Mouse (Mus musculus): ENCODE measurements around the gene Tns4. TPM values are rescaled to one million over a fixed set of nuclear protein-coding genes. Genes with fewer than 3 reads are reported as not detected.

The Tns4 gene
- polyA plus RNA-seq, 1 experiment from 2014 or later: 0.09 TPM

- Histone ChIP-seq H3K9me3 (replicated peaks) (no peaks in the 10 kb centered on the region), H3K9ac (replicated peaks) (no peak overlapping the region), H3K4me3 (replicated peaks) (no peak overlapping the region), H3K27ac (replicated peaks) (no peak overlapping the region), H3K4me1 (peaks cover 3% of the 10 kb centered on the region; the same call in 1 of the 2 replicates), H3K36me3 (no peaks in the 10 kb centered on the region), H3K27me3 (replicated peaks) (no peaks in the 10 kb centered on the region), H3K4me2 (no peak overlapping the region)
- 91% methylated on average over 7 of the region's 7 CpGs for WGBS
- ATAC-seq (ENCODE audit: low FRiP score): no peak
Measured at GRCm38 (mm10) chr11:99062661-99063060, 26.4 kb downstream of the Tns4 start.

DNA sequence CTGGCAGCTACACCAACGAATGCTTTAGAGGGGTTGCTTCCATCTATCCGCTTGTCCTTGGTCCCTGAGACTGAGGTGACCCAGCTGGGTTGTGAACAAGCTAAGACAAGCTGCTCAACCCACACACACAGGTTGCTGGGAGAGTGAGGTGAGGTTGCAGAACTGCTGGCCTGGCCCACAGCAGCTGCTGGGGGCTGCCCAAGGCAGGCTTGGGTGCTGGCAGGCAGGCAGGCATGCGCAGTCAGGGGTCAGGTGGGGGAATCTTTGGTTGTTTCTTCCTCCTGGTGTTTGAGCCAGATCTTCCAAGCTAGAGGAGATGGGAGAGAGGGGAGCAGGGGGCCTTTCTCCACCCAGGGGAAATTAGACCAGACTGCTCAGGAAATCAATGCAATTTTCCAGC, 28.7 kb downstream of the Tns4 start:
- Histone ChIP-seq H3K4me2 (no peak overlapping the region), H3K36me3 (no peaks in the 10 kb centered on the region), H3K9ac (replicated peaks) (no peak overlapping the region), H3K4me1 (peaks cover 8% of the 10 kb centered on the region), H3K4me3 (replicated peaks) (no peak overlapping the region), H3K27ac (replicated peaks) (no peak overlapping the region), H3K9me3 (replicated peaks) (no peaks in the 10 kb centered on the region), H3K27me3 (replicated peaks) (no peaks in the 10 kb centered on the region)
- WGBS: 90% methylated on average over 3 of the region's 3 CpGs
- ATAC-seq (ENCODE audit: low FRiP score): no peak

GRCm38 (mm10) chr11:99055571-99056452, 33.3 kb downstream of the Tns4 start:
- Histone ChIP-seq H3K27me3 (replicated peaks) (no peaks in the 10 kb centered on the region), H3K4me2 (no peak overlapping the region), H3K4me3 (replicated peaks) (no peak overlapping the region), H3K36me3 (no peaks in the 10 kb centered on the region; the same call in 1 of the 2 replicates), H3K9ac (replicated peaks) (no peak overlapping the region), H3K4me1 (peaks cover 10% of the 10 kb centered on the region), H3K27ac (replicated peaks) (no peak overlapping the region; the same call in 1 of the 2 replicates), H3K9me3 (replicated peaks) (no peaks in the 10 kb centered on the region)
- WGBS: 4% methylated on average over 8 of the region's 8 CpGs
- ATAC-seq (ENCODE audit: low FRiP score): no peak

GRCm38 (mm10) chr11:99055143-99055542, 34.0 kb downstream of the Tns4 start:
- H3K9ac ChIP-seq (replicated peaks): no peak overlapping the region
- no peak overlapping the region for H3K4me2 ChIP-seq
- H3K27me3 ChIP-seq (replicated peaks): no peaks in the 10 kb centered on the region
- no peak overlapping the region for H3K27ac ChIP-seq (replicated peaks)
- no peaks in the 10 kb centered on the region; the same call in 1 of the 2 replicates for H3K36me3 ChIP-seq
- WGBS: 69% methylated on average over 4 of the region's 4 CpGs
- ATAC-seq (ENCODE audit: low FRiP score): no peak
- H3K4me1 ChIP-seq: peaks cover 10% of the 10 kb centered on the region
- no peaks in the 10 kb centered on the region for H3K9me3 ChIP-seq (replicated peaks)
- no peak overlapping the region for H3K4me3 ChIP-seq (replicated peaks)

DNA sequence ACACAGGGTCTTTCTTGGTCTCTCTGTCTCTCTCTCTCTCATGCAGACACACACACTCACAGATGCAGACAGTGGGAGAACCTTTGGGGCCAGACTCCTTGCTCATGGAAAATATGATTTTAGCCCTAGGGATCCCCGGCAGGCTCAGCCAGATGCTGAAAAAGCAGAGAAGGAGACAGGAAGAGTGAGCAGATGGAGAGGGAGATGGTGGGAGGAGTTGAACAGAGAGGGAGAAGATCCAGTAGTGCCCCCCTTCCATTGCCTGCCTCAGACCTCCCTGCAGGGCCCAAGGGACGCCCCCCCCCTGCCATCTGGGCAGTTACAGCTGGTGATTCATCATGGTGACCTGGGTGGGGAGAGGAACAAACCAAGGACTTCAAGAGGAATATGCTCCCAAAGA, 41.5 kb downstream of the Tns4 start:
- 69% methylated on average over 2 of the region's 2 CpGs for WGBS
- Histone ChIP-seq H3K4me3 (replicated peaks) (no peak overlapping the region), H3K9me3 (replicated peaks) (no peaks in the 10 kb centered on the region), H3K9ac (replicated peaks) (peak overlapping the region; percentile 17; the same call in 1 of the 2 replicates), H3K27me3 (replicated peaks) (no peaks in the 10 kb centered on the region), H3K36me3 (no peaks in the 10 kb centered on the region; the same call in none of the 2 replicates), H3K27ac (replicated peaks) (peak overlapping the region; percentile 56), H3K4me1 (peaks cover 16% of the 10 kb centered on the region), H3K4me2 (no peak overlapping the region; the same call in 1 of the 2 replicates)
- ATAC-seq (ENCODE audit: low FRiP score): no peak

DNA sequence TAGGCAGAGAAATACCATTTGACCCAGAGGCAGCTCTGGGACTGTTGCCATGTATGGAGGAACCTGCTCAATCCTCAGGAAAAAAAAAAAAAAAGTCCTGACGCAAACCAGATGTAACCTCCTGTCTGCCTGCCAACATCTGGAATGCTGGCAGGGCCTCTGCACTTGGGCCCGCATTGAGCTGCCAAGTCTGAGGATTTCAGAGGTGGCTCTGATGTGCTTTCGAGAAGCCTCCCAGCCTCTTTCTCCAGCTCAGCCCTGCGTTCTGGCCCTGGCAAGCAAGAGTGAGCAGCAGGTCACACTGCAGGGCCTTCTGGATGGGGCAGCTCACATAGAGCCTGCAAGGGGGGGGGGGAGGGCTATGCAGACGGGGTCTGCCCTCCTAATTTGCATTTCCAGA, 42.0 kb downstream of the Tns4 start:
- H3K27me3 ChIP-seq (replicated peaks): no peaks in the 10 kb centered on the region
- H3K9ac ChIP-seq (replicated peaks): 0 out of 2 replicates have a peak overlapping the region, but pooled peaks have one; percentile 17
- no peaks in the 10 kb centered on the region; the same call in none of the 2 replicates for H3K36me3 ChIP-seq
- no peak overlapping the region for H3K4me2 ChIP-seq
- H3K4me3 ChIP-seq (replicated peaks): no peak overlapping the region
- peaks cover 16% of the 10 kb centered on the region for H3K4me1 ChIP-seq
- 43% methylated on average over 5 of the region's 5 CpGs for WGBS
- no peak for ATAC-seq (ENCODE audit: low FRiP score)
- no peaks in the 10 kb centered on the region for H3K9me3 ChIP-seq (replicated peaks)
- peak overlapping the region; percentile 56 for H3K27ac ChIP-seq (replicated peaks)

DNA sequence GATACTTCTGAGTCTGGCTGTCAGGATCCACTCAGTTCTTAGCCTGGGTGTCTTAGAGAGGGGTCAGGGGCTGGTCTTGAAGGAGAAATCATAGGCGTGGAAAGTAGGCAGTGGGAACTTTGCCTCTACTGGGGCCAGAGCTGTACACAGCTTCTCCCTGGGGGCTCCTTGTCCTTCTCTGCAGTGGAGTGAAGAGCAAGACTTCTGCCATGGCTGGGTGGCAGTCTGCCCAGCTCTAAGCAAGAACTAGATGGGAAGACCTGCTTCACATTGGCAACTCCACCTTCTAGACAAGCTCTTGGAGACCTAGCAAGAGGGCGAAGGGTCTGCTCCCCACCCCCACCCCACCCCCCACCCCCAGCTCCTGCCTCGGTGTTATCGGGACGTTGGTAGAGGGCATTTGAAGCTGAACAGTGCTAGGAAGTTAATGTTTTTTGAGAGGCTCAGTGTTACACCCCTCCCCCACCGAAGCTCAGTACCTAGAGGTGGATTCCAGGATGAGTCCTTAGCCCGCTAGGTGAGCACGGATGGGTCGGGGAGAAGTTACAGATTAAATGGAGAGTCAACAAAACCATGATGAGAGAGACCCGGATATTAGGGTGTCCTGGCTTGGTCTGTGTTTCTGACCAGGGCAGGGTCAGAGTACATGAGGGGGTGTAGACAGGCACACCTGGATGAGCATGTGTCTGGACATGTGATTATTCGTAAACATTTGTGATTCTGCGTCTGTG, 43.8 kb downstream of the Tns4 start:
- H3K4me1 ChIP-seq: peaks cover 34% of the 10 kb centered on the region
- 90% methylated on average over 12 of the region's 12 CpGs for WGBS

GRCm38 (mm10) chr11:99044306-99044705, 44.8 kb downstream of the Tns4 start:
- Histone ChIP-seq H3K36me3 (no peaks in the 10 kb centered on the region; the same call in none of the 2 replicates), H3K9me3 (replicated peaks) (no peaks in the 10 kb centered on the region), H3K4me1 (peaks cover 39% of the 10 kb centered on the region), H3K27me3 (replicated peaks) (no peaks in the 10 kb centered on the region), H3K27ac (replicated peaks) (no peak overlapping the region), H3K4me2 (no peak overlapping the region), H3K4me3 (replicated peaks) (no peak overlapping the region), H3K9ac (replicated peaks) (no peak overlapping the region)
- WGBS: 91% methylated on average over 5 of the region's 5 CpGs
- ATAC-seq (ENCODE audit: low FRiP score): no peak

More for the DNA sequence above, 43.8 kb downstream of the Tns4 start:
- no peak for ATAC-seq (ENCODE audit: low FRiP score)
- Histone ChIP-seq H3K27ac (replicated peaks) (no peak overlapping the region), H3K36me3 (no peaks in the 10 kb centered on the region; the same call in none of the 2 replicates), H3K4me2 (no peak overlapping the region), H3K9ac (replicated peaks) (no peak overlapping the region), H3K9me3 (replicated peaks) (no peaks in the 10 kb centered on the region), H3K27me3 (replicated peaks) (no peaks in the 10 kb centered on the region), H3K4me3 (replicated peaks) (no peak overlapping the region)

DNA sequence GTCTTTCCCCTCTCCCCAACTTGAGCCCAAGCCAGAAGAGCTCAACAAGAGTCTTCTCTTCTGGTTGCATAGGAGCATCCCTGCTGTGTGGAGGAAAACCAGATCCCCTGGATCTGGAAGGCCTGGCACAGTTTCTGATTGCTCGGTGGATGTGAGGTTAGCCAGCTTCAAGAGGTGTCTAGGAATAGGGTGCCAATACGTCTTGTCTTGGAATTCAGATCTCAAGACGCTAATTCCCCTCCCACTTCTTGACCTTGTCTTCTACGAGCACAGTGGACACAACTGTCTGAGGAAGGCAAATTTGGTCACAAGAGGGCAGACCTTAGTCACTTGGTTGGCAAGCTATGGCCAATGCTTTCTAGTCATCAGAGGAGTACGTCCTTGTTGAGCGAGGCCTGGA, 45.5 kb downstream of the Tns4 start:
- H3K36me3 ChIP-seq: no peaks in the 10 kb centered on the region
- H3K4me1 ChIP-seq: peaks cover 39% of the 10 kb centered on the region
- H3K27ac ChIP-seq (replicated peaks): no peak overlapping the region
- H3K9ac ChIP-seq (replicated peaks): no peak overlapping the region
- H3K27me3 ChIP-seq (replicated peaks): no peaks in the 10 kb centered on the region
- no peaks in the 10 kb centered on the region for H3K9me3 ChIP-seq (replicated peaks)
- no peak overlapping the region for H3K4me2 ChIP-seq
- no peak for ATAC-seq (ENCODE audit: low FRiP score)
- H3K4me3 ChIP-seq (replicated peaks): no peak overlapping the region
- 85% methylated on average over 6 of the region's 6 CpGs for WGBS

- peak overlapping the region; percentile 51 for H3K27ac ChIP-seq (replicated peaks)
- 55% methylated on average over 12 of the region's 12 CpGs for WGBS
- no peaks in the 10 kb centered on the region for H3K36me3 ChIP-seq
- no peak for ATAC-seq (ENCODE audit: low FRiP score)
- H3K9me3 ChIP-seq (replicated peaks): no peaks in the 10 kb centered on the region
- peaks cover 38% of the 10 kb centered on the region for H3K4me1 ChIP-seq
- peak overlapping the region; percentile 65 for H3K4me3 ChIP-seq (replicated peaks)
- no peaks in the 10 kb centered on the region for H3K27me3 ChIP-seq (replicated peaks)
- H3K9ac ChIP-seq (replicated peaks): no peak overlapping the region
- H3K4me2 ChIP-seq: peak overlapping the region; percentile 99
Measured at GRCm38 (mm10) chr11:99042834-99043431, 46.2 kb downstream of the Tns4 start.

Measured in neural tube, embryonic 15.5 days (tissue).